Mouse (Mus musculus): ENCODE data around the gene Best2.

GRCm38 (mm10) chr8:85057367-85057766 is 43.0 kb upstream of the Best2 start:
- TF ChIP-seq EP300 (IDR thresholded peaks at IDR 0.05; ENCODE audit: insufficient read depth, low read depth, low read length): no peak
- no peak for TF ChIP-seq CTCF (IDR thresholded peaks at IDR 0.05)

Measured in heart, adult 2 months (tissue).